Mouse (Mus musculus) C2C12 (cell line): Measurements from ENCODE around the gene Ppfibp1. TPM values are rescaled to one million over a fixed set of nuclear protein-coding genes. Genes with fewer than 3 reads are reported as not detected.

Source experiments
- H3K27me3 ChIP-seq: one replicate; pipeline ENCODE4 v1.6.1; 2011; ENCODE audit not compliant: control insufficient read depth, insufficient read depth, insufficient read length
- H3K36me3 ChIP-seq: one replicate; pipeline ENCODE4 v1.6.1; 2011; ENCODE audit not compliant: control insufficient read depth, insufficient read depth
- H3K4me3 ChIP-seq: one replicate; pipeline ENCODE4 v1.5.1; 2011; ENCODE audit warnings: mild to moderate bottlenecking, control low read depth; ENCODE audit not compliant: poor library complexity, insufficient read depth, severe bottlenecking
- H3K79me2 ChIP-seq: one replicate; pipeline ENCODE4 v1.6.1; 2011; ENCODE audit not compliant: control insufficient read depth, insufficient read depth
- H3K79me3 ChIP-seq: one replicate; pipeline ENCODE4 v1.6.1; 2011; ENCODE audit warnings: low read depth, control low read depth
- H3ac ChIP-seq: one replicate; pipeline ENCODE3; 2011; ENCODE audit warnings: low read depth; ENCODE audit not compliant: control insufficient read depth, insufficient read length
- CEBPB ChIP-seq: IDR thresholded peaks from one replicate; pipeline ENCODE4 v1.6.1; 2011; ENCODE audit warnings: low read depth, mild to moderate bottlenecking, control low read depth, moderate library complexity
- CTCF ChIP-seq: IDR thresholded peaks from one replicate; pipeline ENCODE4 v1.5.1; 2011; ENCODE audit not compliant: control insufficient read depth, insufficient read depth, insufficient read length
- FOSL1 ChIP-seq: IDR thresholded peaks from one replicate; pipeline ENCODE4 v1.8.0; 2011; ENCODE audit warnings: mild to moderate bottlenecking, low read length; ENCODE audit not compliant: poor library complexity, insufficient read depth, severe bottlenecking
- MAX ChIP-seq: IDR thresholded peaks from one replicate; pipeline ENCODE4 v1.6.1; 2011; ENCODE audit warnings: mild to moderate bottlenecking, control low read depth
- MYOD1 ChIP-seq: IDR thresholded peaks from one replicate; pipeline ENCODE4 v1.6.1; 2011; ENCODE audit warnings: low read depth; ENCODE audit not compliant: control insufficient read depth, insufficient read length
- MYOG ChIP-seq: IDR thresholded peaks from one replicate; pipeline ENCODE4 v1.6.1; 2011; ENCODE audit not compliant: control insufficient read depth, insufficient read length; ENCODE audit errors: extremely low read depth
- USF1 ChIP-seq: IDR thresholded peaks from one replicate; pipeline ENCODE4 v1.6.1; 2011; ENCODE audit warnings: low read depth, mild to moderate bottlenecking, control low read depth, moderate library complexity
- polyA plus RNA-seq: library from polyadenylated mRNA; unstranded; fragments of >200 nt; fragmentation: generic; extraction: Trizol; gene quantifications from one replicate; pipeline ENCODE4 v1.2.1, GENCODE M21; 2012; ENCODE audit warnings: missing spikeins

Ppfibp1 gene
- polyA plus RNA-seq, 1 experiment: 61.1 TPM

- Histone ChIP-seq H3K79me2 (peaks cover 90% of the 10 kb centered on the region), H3K36me3 (peaks cover 3% of the 10 kb centered on the region), H3K27me3 (no peaks in the 10 kb centered on the region), H3K4me3 (no peak overlapping the region), H3K79me3 (peaks cover 74% of the 10 kb centered on the region), H3ac (no peak overlapping the region)
- TF ChIP-seq CEBPB (no peak), MYOD1 (peak; percentile 64)
Measured at GRCm38 (mm10) chr6:146906000-146906786, 17.9 kb downstream of the Ppfibp1 start.

- no peaks in the 10 kb centered on the region for H3K27me3 ChIP-seq
- no peaks in the 10 kb centered on the region for H3K36me3 ChIP-seq
- TF ChIP-seq MYOD1 (no peak), CTCF (no peak)
- peaks cover 90% of the 10 kb centered on the region for H3K79me2 ChIP-seq
- no peak overlapping the region for H3K4me3 ChIP-seq
- peaks cover 73% of the 10 kb centered on the region for H3K79me3 ChIP-seq
- H3ac ChIP-seq: no peak overlapping the region
Measured at GRCm38 (mm10) chr6:146907061-146907794, 18.9 kb downstream of the Ppfibp1 start.

GRCm38 (mm10) chr6:146907795-146908190 is 19.5 kb downstream of the Ppfibp1 start:
- peaks cover 75% of the 10 kb centered on the region for H3K79me3 ChIP-seq
- H3K4me3 ChIP-seq: no peak overlapping the region
- H3ac ChIP-seq: no peak overlapping the region
- no peaks in the 10 kb centered on the region for H3K27me3 ChIP-seq
- H3K36me3 ChIP-seq: no peaks in the 10 kb centered on the region
- TF ChIP-seq FOSL1 (no peak), MYOD1 (no peak), CTCF (no peak), CEBPB (no peak), MYOG (no peak), MAX (no peak), USF1 (no peak)
- H3K79me2 ChIP-seq: peaks cover 90% of the 10 kb centered on the region

- peaks cover 90% of the 10 kb centered on the region for H3K79me2 ChIP-seq
- H3K27me3 ChIP-seq: no peaks in the 10 kb centered on the region
- no peaks in the 10 kb centered on the region for H3K36me3 ChIP-seq
- peaks cover 75% of the 10 kb centered on the region for H3K79me3 ChIP-seq
- H3K4me3 ChIP-seq: no peak overlapping the region
- TF ChIP-seq MAX (no peak), CTCF (no peak), USF1 (no peak), MYOG (no peak), FOSL1 (no peak), MYOD1 (no peak), CEBPB (no peak)
- H3ac ChIP-seq: no peak overlapping the region
Measured at GRCm38 (mm10) chr6:146908801-146909200, 20.5 kb downstream of the Ppfibp1 start.

GRCm38 (mm10) chr6:146909725-146910489 is 21.6 kb downstream of the Ppfibp1 start:
- peaks cover 73% of the 10 kb centered on the region for H3K79me3 ChIP-seq
- H3K4me3 ChIP-seq: no peak overlapping the region
- H3ac ChIP-seq: no peak overlapping the region
- H3K27me3 ChIP-seq: no peaks in the 10 kb centered on the region
- peaks cover 90% of the 10 kb centered on the region for H3K79me2 ChIP-seq
- TF ChIP-seq FOSL1: peak; percentile 92
- TF ChIP-seq MAX: peak; percentile 85
- no peak for TF ChIP-seq USF1
- no peak for TF ChIP-seq CTCF
- TF ChIP-seq MYOD1: peak; percentile 88
- no peak for TF ChIP-seq MYOG
- peak; percentile 87 for TF ChIP-seq CEBPB
- no peaks in the 10 kb centered on the region for H3K36me3 ChIP-seq
